12 mouse cellular contexts compared by ENCODE assay signal in genomic region chr8:123989128-123989527, GRCm38 (mm10). TPM values are rescaled to one million over a fixed set of nuclear protein-coding genes. Genes with fewer than 3 reads are reported as not detected.
DNase-seq lines count a peak whose midpoint lies in the region; ATAC-seq and TF ChIP-seq lines count a peak whose summit lies in the region.
"Had no signal": no experiment of that assay in that cellular context is flagged by ENCODE, and none has a peak within 500 bp of the region (broad histone marks: within the 10 kb centered on the region; RNA-seq: fewer than 3 reads in every experiment).

No protein-coding gene starts in this region.

- peak overlapping the region; percentile 40 for H3K4me2 ChIP-seq in heart, embryonic 12.5 days
- H3K4me2 ChIP-seq in heart, embryonic 14.5 days (ENCODE audit: low read length) = peak overlapping the region; percentile 35
- peak overlapping the region; percentile 76 for H3K4me2 ChIP-seq in liver, embryonic 15.5 days
- H3K4me2 ChIP-seq: hindbrain, embryonic 13.5 days; limb, embryonic 13.5 days had no signal

- no peak for DNase-seq in heart, adult 8-10 months (ENCODE audit: low spot score)
- no peak for DNase-seq in cerebellum, postnatal 25 days
- no peak for DNase-seq in ovary, postnatal 10 days (ENCODE audit: low spot score)
- DNase-seq: cerebellum, postnatal 36 days; kidney, adult 9 months had no signal

- WGBS in heart, embryonic 12.5 days = 7% methylated on average over 7 of the region's 7 CpGs
- WGBS in heart, embryonic 14.5 days = 11% methylated on average over 7 of the region's 7 CpGs
- 17% methylated on average over 7 of the region's 7 CpGs for WGBS in liver, embryonic 15.5 days (ENCODE audit: insufficient replicate concordance)

- ATAC-seq in heart, embryonic 12.5 days (ENCODE audit: insufficient number of reproducible peaks, low FRiP score) = peak; percentile 45
- ATAC-seq in heart, embryonic 14.5 days (ENCODE audit: insufficient number of reproducible peaks, insufficient read depth, low FRiP score, low read depth) = no peak
- peak; percentile 63 for ATAC-seq in liver, embryonic 15.5 days (ENCODE audit: insufficient read depth)
- ATAC-seq in monocyte, adult 5-6 weeks (replicated peaks; ENCODE audit: insufficient number of reproducible peaks, low FRiP score, low TSS enrichment, poor library complexity, severe bottlenecking) = no peak

- peak overlapping the region; percentile 88 for H3K27ac ChIP-seq in heart, embryonic 12.5 days (ENCODE audit: poor library complexity, severe bottlenecking)
- peak overlapping the region; percentile 5; the same call in 1 of the 2 replicates for H3K27ac ChIP-seq in ES-Bruce4 (ENCODE audit: insufficient read depth, low read length)
- H3K27ac ChIP-seq in heart, embryonic 14.5 days (replicated peaks in 1 of 2; ENCODE audit: control insufficient read depth in 1 of 2, insufficient read depth in 1 of 2, low read depth in 2 of 2, low read length in 2 of 2) = peak overlapping the region; percentile 57 to 73
- peak overlapping the region; percentile 96 for H3K27ac ChIP-seq in liver, embryonic 15.5 days (replicated peaks)
- H3K27ac ChIP-seq: hindbrain, embryonic 13.5 days; limb, embryonic 13.5 days had no signal

- no peak for TF ChIP-seq EP300 in ES-Bruce4 (IDR thresholded peaks at IDR 0.05; ENCODE audit: insufficient read depth, low read depth, low read length)

- no peak for TF ChIP-seq POLR2A in ES-Bruce4 (IDR thresholded peaks at IDR 0.05; ENCODE audit: insufficient read depth, low read length)

- no peak overlapping the region for H3K4me3 ChIP-seq in heart, embryonic 12.5 days
- H3K4me3 ChIP-seq in ES-Bruce4 (ENCODE audit: low read depth, low read length) = no peak overlapping the region
- H3K4me3 ChIP-seq in heart, embryonic 14.5 days (ENCODE audit: control insufficient read depth in 1 of 2, insufficient read depth in 1 of 2, low read depth in 1 of 2, low read length in 2 of 2) = no peak overlapping the region
- H3K4me3 ChIP-seq in liver, embryonic 15.5 days (replicated peaks) = peak overlapping the region; percentile 43
- H3K4me3 ChIP-seq: hindbrain, embryonic 13.5 days; limb, embryonic 13.5 days had no signal

- TF ChIP-seq CTCF in ES-Bruce4 (IDR thresholded peaks at IDR 0.05; ENCODE audit: low read depth, low read length) = no peak

- H3K9ac ChIP-seq in heart, embryonic 12.5 days = no peak overlapping the region; the same call in 1 of the 2 replicates
- H3K9ac ChIP-seq in ES-Bruce4 (ENCODE audit: low read depth, poor library complexity, severe bottlenecking) = no peak overlapping the region
- H3K9ac ChIP-seq in heart, embryonic 14.5 days (ENCODE audit: low read length) = 0 out of 2 replicates have a peak overlapping the region, but pooled peaks have one; percentile 1
- H3K9ac ChIP-seq in liver, embryonic 15.5 days = peak overlapping the region; percentile 66
- H3K9ac ChIP-seq: hindbrain, embryonic 13.5 days; limb, embryonic 13.5 days had no signal

- no peaks in the 10 kb centered on the region for H3K9me3 ChIP-seq in heart, embryonic 12.5 days (replicated peaks)
- H3K9me3 ChIP-seq in ES-Bruce4 (replicated peaks; ENCODE audit: control insufficient read depth, insufficient read depth, low read length, poor library complexity, severe bottlenecking) = no peaks in the 10 kb centered on the region
- no peaks in the 10 kb centered on the region for H3K9me3 ChIP-seq in heart, embryonic 14.5 days (ENCODE audit: control insufficient read depth, low read length)
- no peaks in the 10 kb centered on the region for H3K9me3 ChIP-seq in liver, embryonic 15.5 days (replicated peaks)
- H3K9me3 ChIP-seq: hindbrain, embryonic 13.5 days; limb, embryonic 13.5 days had no signal

- H3K4me1 ChIP-seq in heart, embryonic 12.5 days (replicated peaks) = peaks cover 28% of the 10 kb centered on the region
- H3K4me1 ChIP-seq in ES-Bruce4 (ENCODE audit: control insufficient read depth, insufficient read depth, low read length) = no peaks in the 10 kb centered on the region
- peaks cover 14 to 23% of the 10 kb centered on the region in 2 experiments for H3K4me1 ChIP-seq in heart, embryonic 14.5 days (ENCODE audit: control insufficient read depth in 2 of 2, insufficient read depth in 2 of 2, low read length in 2 of 2)
- H3K4me1 ChIP-seq in liver, embryonic 15.5 days (replicated peaks) = peaks cover 81% of the 10 kb centered on the region
- H3K4me1 ChIP-seq: hindbrain, embryonic 13.5 days; limb, embryonic 13.5 days had no signal

- H3K27me3 ChIP-seq in heart, embryonic 12.5 days (replicated peaks) = no peaks in the 10 kb centered on the region
- H3K27me3 ChIP-seq in ES-Bruce4 (ENCODE audit: control insufficient read depth, insufficient read depth, low read length, poor library complexity, severe bottlenecking) = no peaks in the 10 kb centered on the region
- no peaks in the 10 kb centered on the region for H3K27me3 ChIP-seq in heart, embryonic 14.5 days (ENCODE audit: control insufficient read depth, insufficient read depth, low read length)
- no peaks in the 10 kb centered on the region for H3K27me3 ChIP-seq in liver, embryonic 15.5 days
- H3K27me3 ChIP-seq: hindbrain, embryonic 13.5 days; limb, embryonic 13.5 days had no signal

- peaks cover 5% of the 10 kb centered on the region; the same call in 1 of the 2 replicates for H3K36me3 ChIP-seq in heart, embryonic 12.5 days
- H3K36me3 ChIP-seq in ES-Bruce4 (ENCODE audit: control insufficient read depth, insufficient read depth, low read length, poor library complexity, severe bottlenecking) = peaks cover 4% of the 10 kb centered on the region; the same call in 1 of the 2 replicates
- 0 out of 2 replicates have a peak, but pooled peaks cover 4% of the 10 kb centered on the region for H3K36me3 ChIP-seq in heart, embryonic 14.5 days (ENCODE audit: control insufficient read depth, insufficient read depth, low read length)
- peaks cover 12% of the 10 kb centered on the region for H3K36me3 ChIP-seq in liver, embryonic 15.5 days (replicated peaks)

RNA-seq across cellular contexts. Expression of gene Abcb10, which starts 6.2 kb away (rescaled TPM):
- 36.1 and 37.3 TPM in 2 replicates for polyA plus RNA-seq in heart, embryonic 12.5 days (2016; fragmentation: Nextera tagmentation; extraction: Ambion mirVana)
- 10 to 100 TPM; 41.0 to 50.0 (median 45.6) TPM for total RNA-seq in heart, adult 8-10 months (2022)
- 19.1 and 20.3 TPM in 2 replicates for polyA plus RNA-seq in ES-Bruce4 (2011; ENCODE audit: insufficient read depth, insufficient read length, low read depth, missing spikeins)
- polyA plus RNA-seq in heart, embryonic 14.5 days (2014; fragmentation: Nextera tagmentation; extraction: Ambion mirVana) = 21.5 and 21.9 TPM in 2 replicates
- polyA plus RNA-seq in liver, embryonic 15.5 days (2015; fragmentation: Nextera tagmentation; extraction: Ambion mirVana) = 148 and 165 TPM in 2 replicates
- 6.3 to 7.8 TPM (median 7.2 TPM) in 3 replicates for total RNA-seq in monocyte, adult 5-6 weeks (2017)

RNA-seq across cellular contexts. Expression of gene Taf5l, which starts 32.1 kb away (rescaled TPM):
- polyA plus RNA-seq in heart, embryonic 12.5 days (2016; fragmentation: Nextera tagmentation; extraction: Ambion mirVana) = 31.2 and 32.2 TPM in 2 replicates
- 10 to 100 TPM; 14.1 to 15.2 (median 14.5) TPM for total RNA-seq in heart, adult 8-10 months (2022)
- polyA plus RNA-seq in ES-Bruce4 (2011; ENCODE audit: insufficient read depth, insufficient read length, low read depth, missing spikeins) = 62.3 and 68.1 TPM in 2 replicates
- 28.5 and 29.7 TPM in 2 replicates for polyA plus RNA-seq in heart, embryonic 14.5 days (2014; fragmentation: Nextera tagmentation; extraction: Ambion mirVana)
- polyA plus RNA-seq in liver, embryonic 15.5 days (2015; fragmentation: Nextera tagmentation; extraction: Ambion mirVana) = 27.5 and 29.5 TPM in 2 replicates
- total RNA-seq in monocyte, adult 5-6 weeks (2017) = 20.4 to 25.8 TPM (median 24.3 TPM) in 3 replicates

RNA-seq across cellular contexts. Expression of gene Urb2, which starts 32.2 kb away (rescaled TPM):
- 5.6 TPM in 2 replicates for polyA plus RNA-seq in heart, embryonic 12.5 days (2016; fragmentation: Nextera tagmentation; extraction: Ambion mirVana)
- total RNA-seq in heart, adult 8-10 months (2022) = 1 to 10 TPM; 4.9 to 7.2 (median 6.5) TPM
- polyA plus RNA-seq in ES-Bruce4 (2011; ENCODE audit: insufficient read depth, insufficient read length, low read depth, missing spikeins) = 48.5 and 49.7 TPM in 2 replicates
- 4.3 and 4.4 TPM in 2 replicates for polyA plus RNA-seq in heart, embryonic 14.5 days (2014; fragmentation: Nextera tagmentation; extraction: Ambion mirVana)
- 2.4 and 2.5 TPM in 2 replicates for polyA plus RNA-seq in liver, embryonic 15.5 days (2015; fragmentation: Nextera tagmentation; extraction: Ambion mirVana)
- total RNA-seq in monocyte, adult 5-6 weeks (2017) = 5.7 to 7.1 TPM (median 6.0 TPM) in 3 replicates

RNA-seq across cellular contexts. Expression of gene Nup133, which starts 40.1 kb away (rescaled TPM):
- polyA plus RNA-seq in heart, embryonic 12.5 days (2016; fragmentation: Nextera tagmentation; extraction: Ambion mirVana) = 32.1 and 32.5 TPM in 2 replicates
- total RNA-seq in heart, adult 8-10 months (2022) = 10 to 100 TPM in 2 of 4 experiments, 1 to 10 TPM in 2; 8.4 to 11.9 (median 10.2) TPM
- polyA plus RNA-seq in ES-Bruce4 (2011; ENCODE audit: insufficient read depth, insufficient read length, low read depth, missing spikeins) = 56.1 and 64.1 TPM in 2 replicates
- polyA plus RNA-seq in heart, embryonic 14.5 days (2014; fragmentation: Nextera tagmentation; extraction: Ambion mirVana) = 24.2 and 24.9 TPM in 2 replicates
- 19.2 and 19.4 TPM in 2 replicates for polyA plus RNA-seq in liver, embryonic 15.5 days (2015; fragmentation: Nextera tagmentation; extraction: Ambion mirVana)
- 9.4 to 12.3 TPM (median 10.7 TPM) in 3 replicates for total RNA-seq in monocyte, adult 5-6 weeks (2017)

Comparison
In these comparisons a context has a peak if more than half of its experiments do, and no peak if none do; other contexts are left out.
1. ATAC-seq: peak in heart, embryonic 12.5 days (single experiment) and liver, embryonic 15.5 days (single experiment); none in heart, embryonic 14.5 days (single experiment) and monocyte, adult 5-6 weeks (single experiment).
2. H3K9ac ChIP-seq: peak in heart, embryonic 14.5 days (single experiment) and liver, embryonic 15.5 days (single experiment); none in heart, embryonic 12.5 days (single experiment) and ES-Bruce4 (single experiment).
3. H3K27ac ChIP-seq: peak in every context shown above with its lines; median percentile 96 in liver, embryonic 15.5 days; 88 in heart, embryonic 12.5 days; 65 in heart, embryonic 14.5 days; 5 in ES-Bruce4.
4. Peak in every context shown above with its lines, with median percentiles within 50 percentile points of each other: H3K4me2 ChIP-seq.